Mouse (Mus musculus) layer of hippocampus, adult 9-11 months (tissue): Measurements from ENCODE around the gene Trir.

Source experiments
- DNase-seq: peaks from one replicate; pipeline ENCODE4 v3.0.0; 2022

Trir gene

DNA sequence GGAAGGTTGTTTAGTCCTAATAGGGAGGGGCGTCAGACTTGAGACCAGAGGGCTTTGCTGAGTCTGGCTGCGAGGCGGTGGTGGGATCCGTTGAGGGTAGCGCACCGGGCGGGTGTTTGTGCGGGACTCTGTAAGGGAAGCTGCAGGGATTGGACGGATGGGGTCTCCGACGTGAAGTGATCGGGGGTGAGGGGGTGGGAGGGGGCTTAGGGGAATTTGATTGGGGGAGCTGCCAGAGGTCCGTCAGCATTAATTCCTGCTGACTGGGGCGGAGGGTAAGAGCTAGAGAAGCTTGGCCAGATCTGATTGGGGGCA is 10.7 kb downstream of the Trir start:
- DNase-seq: no peak

DNA sequence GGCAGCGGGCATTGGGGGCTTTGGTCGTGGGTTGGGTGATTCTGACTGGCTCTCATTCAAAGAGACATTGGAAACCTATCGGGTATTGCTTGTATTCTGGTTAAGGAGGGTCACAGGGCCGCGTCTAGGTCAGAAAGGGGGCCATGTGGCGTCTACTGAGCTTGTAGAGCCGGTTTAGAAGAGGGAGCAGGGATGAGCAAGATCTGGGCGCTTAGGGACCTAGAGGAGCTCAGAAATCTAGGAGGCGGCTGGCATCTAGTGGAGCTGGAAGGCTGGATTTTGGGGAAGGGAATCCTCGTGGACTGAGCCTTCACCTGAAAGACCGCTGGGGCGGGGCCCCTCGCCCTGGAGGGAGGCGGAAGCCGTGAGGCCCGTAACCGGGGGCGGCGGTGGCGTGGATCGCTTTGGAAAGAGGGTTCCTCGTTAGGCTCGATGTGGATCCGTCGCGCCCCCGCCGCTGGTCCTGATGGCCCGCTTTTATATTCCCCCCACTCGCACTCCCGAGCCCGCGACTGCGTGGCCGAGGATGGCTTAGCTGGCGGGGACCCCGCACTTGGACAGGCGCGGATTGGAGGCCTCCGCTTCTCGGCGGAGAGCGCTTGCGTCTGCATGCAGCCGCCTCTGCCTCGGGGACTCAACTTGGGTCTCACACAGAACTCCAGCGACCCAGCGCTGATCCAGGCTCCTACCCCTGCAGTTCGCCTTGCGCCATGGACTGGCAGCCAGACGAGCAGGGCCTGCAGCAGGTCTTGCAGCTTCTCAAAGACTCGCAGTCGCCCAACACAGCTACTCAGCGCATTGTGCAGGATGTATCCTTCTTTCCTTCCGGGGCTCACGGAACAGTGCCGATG is 11.3 kb downstream of the Trir start:
- peak; percentile 44 for DNase-seq

DNA sequence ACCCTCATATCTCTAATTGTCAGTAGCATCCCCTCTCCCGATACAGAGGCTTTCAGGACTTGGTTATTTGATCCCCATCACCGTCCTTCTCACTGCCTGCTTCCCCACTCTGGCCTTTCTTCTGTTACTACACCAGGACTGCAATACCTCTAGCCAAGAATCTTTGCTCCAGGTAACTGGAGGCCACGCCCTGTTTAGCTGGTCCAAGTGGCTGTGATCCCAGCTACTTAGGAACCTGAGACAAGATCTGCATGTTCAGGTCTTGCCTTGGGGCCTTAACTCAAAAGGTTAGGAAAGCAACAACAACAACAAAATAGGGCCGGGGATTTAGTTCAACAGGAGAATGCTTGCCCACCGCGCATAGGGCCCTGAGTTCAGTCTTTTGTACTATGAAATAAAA is 17.0 kb downstream of the Trir start:
- DNase-seq: no peak

DNA sequence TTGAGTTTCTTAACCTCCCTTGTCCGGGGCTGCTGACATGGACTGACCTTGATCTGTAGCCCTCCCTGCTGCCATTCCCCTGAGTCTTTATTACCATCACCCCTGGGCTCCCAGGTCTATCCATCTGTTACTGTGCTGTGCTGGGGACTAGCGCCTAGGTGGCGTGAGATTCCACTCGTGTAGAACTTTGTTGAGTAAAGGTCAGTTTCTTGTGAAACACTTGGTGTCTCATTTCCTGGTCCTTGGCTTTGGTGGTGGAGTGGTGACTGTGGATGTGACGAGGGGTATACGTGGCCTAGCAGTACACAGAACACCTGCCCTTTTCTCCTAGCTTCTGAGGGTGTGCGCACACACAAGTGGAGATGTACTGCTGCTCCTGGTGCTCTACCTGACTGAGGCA is 30.7 kb downstream of the Trir start:
- no peak for DNase-seq

DNA sequence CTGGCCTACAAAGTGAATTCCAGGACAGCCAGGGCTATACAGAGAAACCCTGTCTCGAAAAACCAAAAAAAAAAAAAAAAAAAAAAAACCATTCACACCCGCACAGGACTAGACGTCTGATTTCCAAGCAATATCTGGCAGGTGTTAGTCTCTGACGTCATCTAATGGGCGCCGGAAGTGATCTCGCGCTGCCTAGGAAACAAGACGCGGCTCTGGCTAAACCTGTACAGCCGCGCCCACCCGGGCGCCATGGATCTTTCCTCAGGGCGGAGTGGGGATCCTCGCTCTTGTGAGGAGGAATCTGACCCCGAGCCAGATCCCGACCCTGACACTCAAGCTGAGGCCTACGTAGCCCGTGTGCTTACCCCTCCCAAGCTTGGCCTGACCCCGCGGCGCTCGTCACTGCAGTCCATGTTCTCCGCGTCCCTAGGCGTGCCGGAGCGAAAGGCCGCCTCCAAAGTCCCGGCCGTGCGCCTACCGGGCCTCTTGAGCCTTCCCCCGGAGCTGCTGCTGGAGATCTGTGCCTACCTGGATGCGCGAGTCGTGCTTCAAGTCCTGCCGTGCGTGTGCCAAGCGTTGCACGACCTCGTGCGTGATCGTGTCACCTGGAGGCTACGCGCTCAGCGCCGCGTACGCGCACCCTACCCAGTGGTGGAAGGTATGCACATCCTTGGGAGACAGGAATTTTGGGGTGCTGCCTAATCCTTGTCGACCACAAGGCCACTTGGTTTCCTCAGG is 33.4 kb downstream of the Trir start, which contains the start of gene Fbxw9:
Gene Fbxw9 (plus strand): TSS at position 177 of the 738 bp plus-strand sequence.
- peak; percentile 94 for DNase-seq

DNA sequence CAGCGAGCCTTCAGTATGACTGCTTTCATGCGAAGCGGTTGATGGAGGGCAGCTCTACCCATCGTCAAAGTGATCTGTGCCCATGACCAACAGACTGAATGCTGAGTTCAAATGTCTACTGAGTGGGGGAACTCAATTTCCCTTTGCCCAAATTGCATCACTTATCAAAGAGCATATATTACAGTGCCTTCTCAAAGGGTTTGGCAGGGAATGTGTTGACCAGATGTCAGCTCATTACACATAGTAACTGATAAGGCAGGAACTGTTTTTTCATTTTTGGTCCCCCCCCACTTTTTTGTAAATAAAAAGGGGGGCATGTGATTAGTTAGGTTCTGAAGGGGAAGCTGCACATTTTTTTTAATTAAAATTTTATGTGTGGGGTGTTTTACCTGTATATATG is 36.0 kb downstream of the Trir start:
- DNase-seq: no peak

DNA sequence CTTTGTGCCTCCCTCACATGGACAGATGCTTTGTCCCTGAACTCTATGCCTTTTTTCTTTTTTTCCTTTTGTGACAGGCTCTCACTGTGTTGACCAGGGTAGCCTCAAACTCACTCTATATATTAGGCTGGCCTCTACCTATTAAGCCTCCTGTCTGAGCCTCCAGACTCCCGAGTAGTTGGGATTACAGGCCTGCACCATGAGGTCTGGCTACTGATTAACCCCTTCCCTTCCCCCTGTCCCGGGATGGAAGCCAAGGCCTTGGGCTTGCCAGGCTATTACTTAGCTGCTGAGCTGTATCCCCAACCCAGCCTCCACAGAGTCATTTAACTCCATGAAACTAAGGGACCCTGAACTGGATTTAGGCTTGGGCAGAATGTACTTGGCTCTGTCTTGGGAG is 38.6 kb downstream of the Trir start:
- DNase-seq: no peak

DNA sequence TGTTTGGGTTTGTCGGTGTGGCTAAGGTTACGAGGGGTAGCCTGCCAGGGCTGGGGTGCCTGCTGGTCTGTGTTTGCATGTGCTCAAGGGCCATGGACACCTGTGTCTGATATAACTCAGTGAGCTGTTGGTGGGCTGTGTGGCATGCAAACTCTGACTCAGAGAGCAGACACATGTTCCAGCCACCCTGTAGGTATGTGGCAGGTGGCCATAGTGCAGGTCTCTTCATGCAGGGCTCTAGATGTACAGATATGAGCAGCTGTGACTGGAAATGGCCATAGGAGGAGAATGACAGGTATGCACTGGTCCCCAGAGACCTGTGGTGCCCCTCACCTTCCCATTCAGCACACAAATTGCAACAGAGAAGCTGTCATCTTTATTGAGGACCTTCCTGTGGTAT is 40.5 kb downstream of the Trir start:
- no peak for DNase-seq

DNA sequence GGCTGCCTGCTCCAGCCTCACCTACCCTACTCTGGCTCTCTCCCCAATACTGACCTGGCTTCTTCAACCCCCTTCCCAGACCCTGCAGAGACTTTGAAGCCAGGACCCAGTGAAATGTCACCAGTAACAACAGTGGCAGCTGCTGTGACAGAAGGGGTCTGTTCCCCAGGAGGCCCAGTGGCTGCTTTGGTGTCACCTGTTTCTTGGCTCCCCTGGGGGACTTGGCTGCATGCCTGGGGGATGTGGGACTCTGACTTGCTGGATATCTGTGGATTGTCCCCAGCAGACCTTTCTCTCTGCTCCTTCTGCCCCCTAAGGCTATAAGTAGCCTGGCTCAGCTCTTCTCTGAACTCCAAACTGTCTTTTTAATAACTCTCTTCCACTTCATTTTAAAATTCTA is 41.4 kb downstream of the Trir start, which contains the start of gene Gm5741:
Gene Gm5741 (minus strand): TSS at position 1 of the 400 bp plus-strand sequence.
- no peak for DNase-seq

DNA sequence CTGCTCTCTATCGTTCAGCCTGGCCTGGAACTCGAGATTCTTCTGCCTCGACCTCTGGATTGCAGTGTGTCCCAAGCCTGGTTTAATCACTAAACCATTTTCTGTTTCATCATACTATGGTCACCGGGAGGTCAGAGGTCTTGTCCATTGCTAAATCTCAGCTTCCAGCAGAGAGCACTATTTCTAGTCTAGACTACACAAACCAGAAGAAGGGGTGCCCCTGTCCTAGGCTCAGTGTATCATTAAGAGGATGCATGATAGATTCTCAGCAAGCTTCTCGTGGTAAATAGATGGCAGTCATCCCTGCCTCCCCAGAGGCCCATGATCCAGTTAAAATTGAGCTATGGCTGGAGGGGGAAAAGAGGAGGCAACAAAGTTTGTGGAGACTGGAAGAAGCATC is 44.4 kb downstream of the Trir start:
- no peak for DNase-seq

DNA sequence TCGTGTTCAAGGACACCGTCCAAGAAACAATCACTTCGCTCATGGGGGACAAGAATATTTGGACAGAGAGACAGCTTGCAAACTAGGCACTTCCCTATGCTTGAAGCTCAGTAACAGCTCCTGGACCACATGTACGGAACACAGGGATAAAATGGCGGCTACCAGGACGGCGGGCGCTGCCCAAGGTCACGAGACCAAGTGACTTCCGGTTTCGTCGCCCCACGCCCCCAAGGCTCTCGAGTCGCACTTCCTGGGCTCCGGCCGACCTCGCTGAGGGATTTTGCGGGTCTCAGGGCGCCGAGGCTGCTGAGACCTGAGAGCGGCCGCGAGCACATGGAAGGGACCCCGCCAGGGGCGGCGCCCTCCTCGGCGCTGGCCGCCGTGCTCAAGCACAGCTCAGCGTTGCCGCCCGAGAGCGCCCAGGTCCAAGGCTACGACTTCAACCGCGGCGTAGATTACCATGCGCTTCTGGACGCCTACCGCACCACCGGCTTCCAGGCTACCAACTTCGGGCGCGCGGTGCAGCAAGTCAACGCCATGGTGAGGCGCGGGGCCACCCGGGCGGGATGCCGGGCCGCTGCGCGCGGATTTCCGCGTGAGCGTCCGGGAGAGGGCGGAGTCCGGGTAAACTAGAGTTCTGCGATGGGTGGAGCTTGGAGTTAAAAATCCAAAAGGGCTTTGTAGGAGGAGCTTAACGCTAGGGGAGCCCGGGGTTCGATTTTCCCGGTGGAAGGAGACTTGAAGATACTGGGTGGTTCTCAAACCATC is 45.1 kb downstream of the Trir start, which contains the start of gene Dhps:
Gene Dhps (plus strand): TSS at position 244 of the 768 bp plus-strand sequence.
- DNase-seq: peak; percentile 93

DNA sequence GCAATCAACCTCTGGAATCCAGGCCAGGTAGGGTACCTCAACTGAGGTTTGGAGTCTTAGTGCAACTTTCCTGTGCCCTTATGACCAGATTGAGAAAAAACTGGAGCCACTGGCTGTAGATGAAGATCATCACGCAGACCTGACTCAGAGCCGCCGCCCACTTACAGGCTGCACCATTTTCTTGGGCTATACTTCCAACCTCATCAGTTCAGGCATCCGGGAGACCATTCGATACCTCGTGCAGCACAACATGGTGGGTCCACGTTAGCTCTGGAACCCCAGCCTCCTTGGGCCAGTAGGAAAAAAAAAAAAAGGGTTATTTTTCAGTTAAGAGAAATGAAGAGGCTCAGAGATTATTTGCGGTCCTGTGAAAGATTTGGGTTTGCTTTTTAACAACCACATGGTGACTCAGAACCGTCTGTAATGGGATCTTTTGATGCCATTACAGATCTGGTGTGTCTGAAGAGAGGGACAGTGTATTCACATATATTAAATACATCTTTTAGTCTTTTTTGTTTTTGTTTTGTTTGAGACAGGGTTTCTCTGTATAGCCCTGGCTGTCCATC is 45.8 kb downstream of the Trir start:
- no peak for DNase-seq

DNA sequence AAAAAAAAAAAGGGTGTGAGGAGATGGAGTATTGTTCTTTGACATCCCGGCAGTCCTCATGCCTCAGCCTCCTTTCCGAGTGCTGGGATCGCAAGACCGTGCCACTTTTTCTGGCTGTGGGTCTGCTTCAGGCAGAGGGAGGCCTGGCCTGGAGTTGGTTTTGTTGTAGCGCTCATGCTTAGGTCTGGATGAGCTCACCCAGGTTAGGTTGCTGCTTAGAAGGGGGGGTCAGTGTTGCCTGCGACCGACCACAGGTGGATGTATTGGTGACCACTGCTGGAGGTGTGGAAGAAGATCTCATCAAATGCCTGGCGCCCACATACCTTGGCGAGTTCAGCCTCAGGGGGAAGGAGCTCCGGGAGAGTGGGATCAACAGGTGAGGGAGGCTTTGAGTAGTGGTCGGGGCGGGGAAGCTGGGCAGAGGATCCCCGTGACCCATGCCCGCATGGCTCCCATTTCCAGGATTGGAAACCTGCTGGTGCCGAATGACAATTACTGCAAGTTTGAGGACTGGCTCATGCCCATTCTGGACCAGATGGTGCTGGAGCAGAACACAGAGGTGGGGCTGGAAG is 46.5 kb downstream of the Trir start:
- DNase-seq: no peak

DNA sequence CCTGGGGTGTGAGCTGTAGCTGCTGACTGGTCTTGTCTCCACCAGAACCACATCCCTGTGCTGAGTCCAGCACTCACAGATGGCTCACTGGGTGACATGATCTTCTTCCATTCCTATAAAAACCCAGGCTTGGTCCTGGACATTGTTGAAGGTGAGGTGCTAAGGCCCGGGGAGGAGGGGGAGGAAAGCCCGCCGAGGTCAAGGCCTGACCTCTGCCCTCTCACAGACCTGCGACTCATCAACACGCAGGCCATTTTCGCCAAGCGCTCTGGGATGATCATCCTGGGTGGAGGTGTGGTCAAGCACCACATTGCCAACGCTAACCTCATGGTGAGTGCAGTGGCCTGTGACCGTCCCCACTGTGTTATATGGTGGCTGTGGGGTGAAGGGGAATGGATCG is 47.5 kb downstream of the Trir start:
- no peak for DNase-seq

DNA sequence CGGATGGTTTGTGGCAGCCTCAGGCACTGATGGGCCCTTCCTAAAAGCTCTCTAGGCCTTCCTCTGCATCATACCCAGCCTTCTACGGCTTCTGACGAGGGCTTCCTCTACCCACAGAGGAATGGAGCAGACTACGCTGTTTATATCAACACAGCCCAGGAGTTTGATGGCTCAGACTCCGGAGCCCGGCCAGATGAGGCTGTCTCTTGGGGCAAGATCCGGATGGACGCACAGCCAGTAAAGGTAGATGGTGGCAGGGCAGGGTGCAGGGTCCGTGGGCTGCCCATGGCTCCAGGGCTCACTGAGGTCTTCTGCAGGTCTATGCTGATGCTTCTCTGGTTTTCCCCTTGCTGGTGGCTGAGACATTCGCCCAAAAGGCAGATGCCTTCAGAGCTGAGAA is 48.0 kb downstream of the Trir start:
- no peak for DNase-seq

DNA sequence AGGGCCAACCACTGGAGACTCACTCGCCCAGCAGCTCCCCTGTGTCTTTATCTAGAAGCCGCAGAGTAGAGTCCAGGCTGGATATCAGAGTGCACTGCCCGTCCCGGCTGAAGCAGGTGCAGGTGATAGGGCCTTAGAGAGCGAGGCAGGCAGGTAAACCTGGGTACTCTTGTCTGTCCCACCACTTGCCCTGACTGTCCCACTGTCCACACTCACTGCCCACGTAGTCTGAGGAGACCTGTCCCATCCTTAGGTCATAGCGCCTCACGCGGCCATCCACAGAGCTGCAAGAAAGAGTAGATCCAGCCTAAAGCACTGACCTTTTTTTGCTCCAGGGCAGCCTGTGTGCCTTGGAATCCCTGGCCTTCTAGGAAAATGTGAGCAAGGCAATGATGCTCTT is 49.4 kb downstream of the Trir start:
- no peak for DNase-seq

DNA sequence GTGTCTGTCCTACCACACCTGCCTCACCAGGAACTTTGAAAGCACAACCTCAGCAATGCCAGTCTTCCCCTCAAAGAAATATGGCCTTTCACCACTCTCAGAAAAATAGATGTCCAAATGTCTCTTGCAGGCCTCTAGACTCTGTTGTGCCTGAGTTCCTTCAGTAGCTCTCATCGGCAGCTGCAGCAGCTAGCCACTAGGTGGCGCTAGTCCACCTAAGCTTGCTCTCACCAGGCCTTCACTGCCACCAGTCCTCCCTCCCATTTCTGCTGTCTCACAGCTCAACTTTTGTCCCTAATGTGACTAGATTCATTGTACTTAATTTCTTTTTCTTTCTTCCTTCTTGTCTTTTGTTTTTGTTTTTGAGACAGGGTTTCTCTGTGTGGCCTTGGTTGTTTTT is 50.4 kb downstream of the Trir start:
- DNase-seq: peak; percentile 88
